Mouse (Mus musculus): ENCODE measurements around the gene Ctnnd2.
A peak's percentile ranks its signal among the peaks of the same experiment; 100 is the strongest.

The Ctnnd2 gene

DNA sequence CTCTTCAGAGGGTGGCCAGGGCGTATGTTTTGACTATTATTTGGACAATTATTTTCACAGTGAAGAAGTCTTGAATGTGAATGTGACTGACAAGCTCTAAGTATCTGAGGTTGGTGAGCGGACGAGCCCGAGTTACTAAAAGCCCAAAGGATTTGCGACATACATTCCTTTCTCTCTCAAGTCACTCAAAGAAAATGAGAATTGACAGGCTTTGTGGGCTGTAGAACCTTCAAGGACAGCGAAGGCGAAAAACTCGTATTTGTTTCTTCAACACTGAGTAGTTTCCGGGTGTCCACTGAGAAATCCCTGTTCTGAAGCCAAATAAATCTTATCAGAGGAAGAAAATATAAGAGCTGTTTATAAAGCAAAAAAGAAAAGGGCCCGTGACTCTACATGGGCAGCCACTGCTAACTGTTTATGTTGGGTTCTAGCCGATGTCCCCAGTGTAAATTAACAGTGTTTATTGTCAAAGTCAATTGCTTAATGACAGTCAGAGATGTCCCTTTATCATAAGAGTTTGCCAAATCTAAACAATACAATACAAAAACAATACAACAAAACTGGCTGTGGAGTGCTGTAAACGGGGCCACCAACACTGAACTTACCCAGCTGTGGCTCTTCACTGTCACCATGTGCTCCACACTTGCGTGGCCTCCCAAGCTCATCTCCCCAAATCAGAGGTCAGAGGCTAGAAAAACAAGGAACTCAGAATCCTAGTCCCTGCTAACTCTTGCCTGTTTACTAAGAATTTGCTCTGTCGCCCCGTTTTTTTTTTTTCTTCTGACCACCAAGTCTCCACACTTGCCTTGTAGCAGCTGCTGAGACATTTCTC, 818.2 kb downstream of the Ctnnd2 start:
- DNase-seq (ENCODE audit: low spot score), result no peak

- no peak for DNase-seq (ENCODE audit: low spot score)
Measured at GRCm38 (mm10) chr15:30992357-30992756, 820.0 kb downstream of the Ctnnd2 start.

DNA sequence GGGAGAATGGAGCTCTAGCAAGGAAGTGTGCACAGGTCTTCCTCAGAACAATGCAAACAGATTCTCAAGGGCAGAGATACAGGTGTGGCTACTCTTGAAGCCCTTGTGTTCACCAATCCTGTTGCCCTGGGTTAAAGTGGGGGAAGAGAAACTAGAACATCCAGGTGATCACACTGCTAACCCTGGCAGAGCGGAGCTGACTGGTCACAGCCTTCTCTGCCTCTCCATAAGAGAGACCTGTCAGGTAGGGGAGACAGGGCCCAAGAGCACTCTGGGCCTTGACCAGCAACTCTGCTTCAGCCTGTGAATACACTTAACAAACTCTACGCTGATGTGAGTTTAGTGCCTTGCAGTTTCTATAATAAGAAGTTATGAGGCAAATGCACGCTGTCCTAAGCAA, 820.5 kb downstream of the Ctnnd2 start:
- no peak for DNase-seq (ENCODE audit: low spot score)

GRCm38 (mm10) chr15:30995346-30995745, 823.0 kb downstream of the Ctnnd2 start:
- no peak for DNase-seq (ENCODE audit: low spot score)

- DNase-seq (ENCODE audit: low spot score), result peak; percentile 6
Measured at GRCm38 (mm10) chr15:31004468-31004867, 832.1 kb downstream of the Ctnnd2 start.

DNA sequence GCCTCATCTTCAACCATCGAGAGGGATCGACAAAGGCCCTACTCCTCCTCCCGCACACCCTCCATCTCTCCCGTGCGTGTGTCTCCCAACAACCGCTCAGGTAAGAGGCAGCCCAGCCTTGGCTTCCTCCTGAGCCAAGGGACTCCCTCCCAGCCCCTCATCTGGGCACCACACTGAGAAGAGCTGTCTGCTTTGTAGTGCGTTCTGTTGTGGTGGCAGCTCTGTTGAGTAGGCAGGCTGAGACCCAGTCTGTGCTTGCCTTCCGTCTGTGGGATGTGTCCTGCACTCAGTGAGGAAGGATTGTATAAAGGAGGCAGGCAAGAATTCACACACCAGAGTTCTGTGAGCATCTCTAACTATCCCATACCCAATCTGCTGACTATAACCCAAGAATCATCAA, 832.6 kb downstream of the Ctnnd2 start:
- peak; percentile 27 for DNase-seq (ENCODE audit: low spot score)

DNA sequence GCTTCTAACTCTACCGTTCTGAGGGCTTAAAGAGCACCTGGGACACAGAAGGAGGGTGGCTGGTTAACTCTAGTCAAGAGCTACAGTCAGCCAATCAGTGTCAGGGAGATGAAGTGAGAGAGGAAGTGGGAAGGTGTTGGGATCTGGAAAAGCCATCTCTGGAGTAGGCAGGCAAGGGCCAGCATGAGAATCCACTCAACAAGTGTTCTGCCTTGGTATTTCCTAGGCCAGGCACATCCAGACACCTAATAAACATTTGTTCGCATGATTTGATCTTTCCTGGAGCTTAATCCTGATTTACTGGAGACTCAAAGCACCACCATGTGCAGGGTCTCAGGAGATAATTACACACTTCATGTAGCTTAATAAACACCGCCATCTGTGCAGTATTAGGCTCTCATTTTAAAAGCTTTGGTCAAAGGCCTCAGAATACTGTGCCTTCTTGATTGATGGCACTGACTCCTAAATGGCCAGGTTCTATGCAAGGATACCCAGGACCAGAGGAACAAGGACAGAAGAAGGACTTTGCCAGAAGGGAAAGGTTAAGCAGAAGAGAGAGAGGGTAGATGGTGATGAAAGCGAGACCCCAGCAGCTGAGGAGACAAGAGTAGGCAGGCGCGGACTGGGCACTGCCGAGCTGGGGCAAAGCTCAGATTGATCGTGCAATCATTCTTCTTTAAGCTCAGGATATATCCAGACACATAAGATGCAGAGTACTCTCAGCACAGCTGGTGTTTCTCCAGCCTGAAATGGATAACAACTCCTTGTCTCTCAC, 833.8 kb downstream of the Ctnnd2 start:
- DNase-seq (ENCODE audit: low spot score), result peak; percentile 14

GRCm38 (mm10) chr15:31006825-31007157, 834.4 kb downstream of the Ctnnd2 start:
- no peak for DNase-seq (ENCODE audit: low spot score)

GRCm38 (mm10) chr15:31008594-31008993, 836.2 kb downstream of the Ctnnd2 start:
- DNase-seq (ENCODE audit: low spot score), result peak; percentile 12

DNA sequence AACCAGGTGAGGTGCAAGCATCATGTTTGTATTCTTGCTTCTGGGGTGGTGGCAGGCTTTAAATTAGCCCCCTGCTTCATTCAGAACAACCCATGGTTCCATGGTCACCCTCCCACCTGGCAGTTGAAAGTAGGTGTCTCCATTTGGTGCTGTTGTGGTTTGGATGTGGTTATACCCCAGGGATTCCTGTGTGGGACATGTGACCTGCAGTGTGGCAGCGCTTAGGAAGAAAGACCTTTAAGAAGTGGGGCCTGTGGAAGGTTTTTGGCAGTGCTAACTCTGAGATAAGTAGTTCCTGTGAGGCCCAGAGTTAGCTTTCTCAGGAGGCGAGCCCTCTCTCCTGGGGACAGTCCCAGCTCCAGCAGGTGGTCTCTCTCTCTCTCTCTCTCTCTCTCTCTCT, 848.4 kb downstream of the Ctnnd2 start:
- DNase-seq (ENCODE audit: low spot score), result no peak

GRCm38 (mm10) chr15:31022012-31022411, 849.6 kb downstream of the Ctnnd2 start:
- DNase-seq (ENCODE audit: low spot score), result no peak

GRCm38 (mm10) chr15:31022497-31022896, 850.1 kb downstream of the Ctnnd2 start:
- no peak for DNase-seq (ENCODE audit: low spot score)

DNA sequence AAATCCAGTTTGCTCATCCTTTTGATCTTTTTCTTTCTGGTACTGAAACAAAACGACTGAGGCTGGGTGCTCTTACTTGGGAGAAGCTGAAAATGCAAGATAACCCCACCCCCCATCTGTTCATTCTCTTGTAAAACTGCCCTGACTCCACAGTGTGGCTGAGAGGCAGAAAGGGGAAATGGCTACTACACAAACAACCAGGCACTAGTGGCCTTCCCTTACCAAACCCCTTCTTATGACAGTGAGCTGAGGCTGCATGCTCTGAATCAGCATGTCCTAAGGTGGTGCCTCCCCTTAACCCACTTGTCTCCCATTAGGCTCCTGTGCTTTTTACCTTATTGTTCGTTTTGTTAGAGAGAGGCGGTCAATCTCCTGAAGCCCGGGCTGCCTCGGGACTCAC, 851.4 kb downstream of the Ctnnd2 start:
- DNase-seq (ENCODE audit: low spot score), result no peak

GRCm38 (mm10) chr15:31027448-31028230, 855.2 kb downstream of the Ctnnd2 start:
- DNase-seq (ENCODE audit: low spot score), result no peak

- DNase-seq (ENCODE audit: low spot score), result no peak
Measured at GRCm38 (mm10) chr15:31044983-31045382, 872.6 kb downstream of the Ctnnd2 start.

GRCm38 (mm10) chr15:31051496-31051895, 879.1 kb downstream of the Ctnnd2 start:
- no peak for DNase-seq (ENCODE audit: low spot score)

DNA sequence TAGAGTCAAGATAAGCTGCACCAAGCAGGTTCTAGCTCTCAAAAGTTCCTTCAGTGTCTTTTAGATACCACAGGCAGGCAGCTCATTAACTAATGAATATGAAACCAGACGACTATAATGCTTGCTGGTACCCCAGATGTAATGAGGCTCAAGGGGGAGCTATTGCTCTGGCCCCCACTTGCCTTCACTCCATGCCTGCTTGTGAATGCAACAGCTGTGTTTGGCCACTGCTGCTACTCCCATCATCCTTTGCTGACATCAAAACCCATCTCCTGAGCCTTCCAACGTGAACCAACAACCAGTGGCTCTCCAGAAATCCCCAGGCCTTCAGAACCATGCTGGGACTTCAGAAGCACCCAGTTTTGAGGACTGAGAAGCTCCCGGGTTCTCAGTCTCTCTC, 883.8 kb downstream of the Ctnnd2 start:
- no peak for DNase-seq (ENCODE audit: low spot score)

DNA sequence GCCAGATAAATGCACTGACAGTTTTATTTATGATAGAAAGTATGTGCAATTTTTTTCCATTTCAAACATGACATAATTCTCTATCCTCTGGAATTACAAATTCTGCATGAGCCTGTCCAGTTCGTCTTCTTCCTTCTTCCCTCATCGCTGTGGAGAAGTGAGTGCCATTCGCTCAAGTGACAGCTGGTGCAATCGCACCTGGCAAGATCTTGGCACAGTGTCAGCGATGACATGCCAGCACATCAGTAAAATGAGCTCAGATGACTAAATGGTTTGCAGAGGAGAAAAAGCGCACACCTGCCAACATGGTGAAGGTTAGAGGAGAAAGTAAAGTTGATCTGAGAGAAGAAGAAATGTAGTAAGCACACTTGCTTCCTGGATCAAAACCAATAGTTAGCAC, 885.9 kb downstream of the Ctnnd2 start:
- DNase-seq (ENCODE audit: low spot score), result no peak

DNA sequence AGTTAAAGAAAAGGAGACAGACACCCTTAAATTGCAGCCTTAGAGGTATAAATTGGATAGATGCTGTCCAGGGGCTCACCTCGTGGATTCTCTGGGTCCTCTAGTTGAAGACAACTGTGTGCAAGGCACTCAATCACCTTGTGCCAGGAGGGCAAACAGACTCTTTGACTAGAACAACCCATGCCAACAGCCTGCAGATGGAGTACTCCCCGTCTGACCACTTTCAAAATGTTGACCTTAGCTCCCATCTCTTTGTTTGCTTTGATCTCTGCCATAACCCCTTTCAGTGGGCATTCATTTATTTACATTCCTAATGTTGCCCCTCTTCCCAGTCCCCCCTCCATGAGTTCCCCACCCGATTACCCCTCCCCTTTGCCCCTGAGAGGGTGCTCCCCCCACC, 891.3 kb downstream of the Ctnnd2 start:
- no peak for DNase-seq (ENCODE audit: low spot score)

DNA sequence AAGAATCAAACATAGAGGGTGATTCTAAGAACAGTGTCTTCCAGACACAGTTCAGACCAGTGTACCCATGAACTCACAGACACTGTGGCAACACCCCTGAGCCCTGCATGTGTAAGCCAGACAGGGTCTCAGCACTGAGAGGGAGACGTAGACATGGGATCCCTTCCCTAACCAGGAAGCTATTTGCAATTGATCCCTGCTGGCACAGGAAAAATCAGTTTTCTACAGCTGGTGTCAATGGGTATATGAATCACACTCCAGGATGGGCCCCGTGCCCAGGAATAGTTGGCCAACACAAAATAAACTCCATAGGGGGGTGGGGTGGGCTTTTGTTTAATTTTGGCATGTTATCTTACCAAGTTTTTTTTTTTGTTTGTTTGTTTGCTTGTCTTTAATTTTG, 895.7 kb downstream of the Ctnnd2 start:
- no peak for DNase-seq (ENCODE audit: low spot score)

GRCm38 (mm10) chr15:31070311-31070710, 897.9 kb downstream of the Ctnnd2 start:
- DNase-seq (ENCODE audit: low spot score), result no peak
